Mouse (Mus musculus): ENCODE data around the gene Borcs6.

DNA sequence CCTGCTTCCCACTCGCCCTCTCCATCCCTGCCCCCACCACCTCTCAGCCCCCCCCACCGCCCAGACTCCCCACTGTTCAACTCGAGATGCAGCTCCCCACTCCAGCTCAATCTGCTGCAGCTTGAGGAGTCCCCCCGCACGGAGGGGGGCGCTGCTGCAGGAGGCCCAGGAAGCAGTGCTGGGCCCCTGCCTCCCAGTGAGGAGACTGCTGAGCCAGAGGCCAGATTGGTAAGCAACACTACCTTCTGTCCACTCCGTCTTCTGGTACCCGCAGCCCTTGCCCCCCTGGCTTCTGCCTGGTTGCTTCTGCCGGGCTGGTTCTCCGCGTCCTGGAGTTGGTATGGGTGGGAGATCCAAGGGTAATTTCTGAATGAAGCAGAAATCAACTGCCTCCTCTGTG lies 47.3 kb downstream of the Borcs6 start:
- TF ChIP-seq CTCF (IDR thresholded peaks at IDR 0.05 in 2 of 3, conservative IDR thresholded peaks at IDR 0.05 in 1 of 3; ENCODE audit: control insufficient read depth in 1 of 3, insufficient read depth in 1 of 3, low read depth in 2 of 3, low read length in 3 of 3, poor library complexity in 1 of 3, severe bottlenecking in 1 of 3): peak in 1 of 3 experiments; percentile 3; a peak in 1 of 6 replicates
- TF ChIP-seq POLR2AphosphoS2 (IDR thresholded peaks at IDR 0.05; ENCODE audit: low read length): no peak
- no peak for TF ChIP-seq EP300 (IDR thresholded peaks at IDR 0.05; ENCODE audit: low read depth in 1 of 2, low read length in 2 of 2)
- TF ChIP-seq POLR2A (IDR thresholded peaks at IDR 0.05; ENCODE audit: control insufficient read depth in 1 of 2, insufficient read depth in 1 of 2, low read depth in 1 of 2, low read length in 2 of 2, poor library complexity in 1 of 2): no peak
- TF ChIP-seq POLR2AphosphoS5 (IDR thresholded peaks at IDR 0.05; ENCODE audit: borderline replicate concordance, low read depth, low read length): no peak
- TF ChIP-seq USF1 (IDR thresholded peaks at IDR 0.05; ENCODE audit: low read depth, low read length): no peak
- no peak for TF ChIP-seq GABPA (IDR thresholded peaks at IDR 0.05; ENCODE audit: low read depth, low read length)
- no peak for TF ChIP-seq HCFC1 (IDR thresholded peaks at IDR 0.05; ENCODE audit: low read depth, low read length)
